Mouse (Mus musculus): ENCODE data around the gene Pdzd2.

GRCm38 (mm10) chr15:12700367-12700766, 39.4 kb downstream of the Pdzd2 start:
- no peak for TF ChIP-seq CTCF (IDR thresholded peaks at IDR 0.05; ENCODE audit: extremely low read depth, insufficient read depth, low read length)
- TF ChIP-seq POLR2A (IDR thresholded peaks at IDR 0.05; ENCODE audit: extremely low read depth, insufficient read depth, low read length): no peak
